Mouse (Mus musculus) embryonic facial prominence, embryonic 10.5 days (tissue): Measurements from ENCODE around the gene Smpd3. TPM values are rescaled to one million over a fixed set of nuclear protein-coding genes. Genes with fewer than 3 reads are reported as not detected.
"Not testable (repeated sequence)": the region's sequence is repeated elsewhere in the genome, so short reads cannot be mapped to it uniquely, and the experiment has no call there.

Experiments
- DNase-seq: peaks from one replicate; pipeline ENCODE4 v3.0.0-alpha.2; 2017; ENCODE audit warnings: low spot score
- H3K27ac ChIP-seq: fragments of 300-500 bp; sonication (generic); replicated peaks from 2 replicates; pipeline ENCODE4 v1.5.1; 2016; ENCODE audit warnings: mild to moderate bottlenecking
- H3K27me3 ChIP-seq: fragments of 300-500 bp; sonication (generic); replicated peaks from 2 replicates; pipeline ENCODE4 v1.6.1; 2016; ENCODE audit warnings: low read depth, mild to moderate bottlenecking; ENCODE audit not compliant: poor library complexity, severe bottlenecking
- H3K36me3 ChIP-seq: fragments of 300-500 bp; sonication (generic); replicated peaks from 2 replicates; pipeline ENCODE4 v1.6.1; 2016; ENCODE audit warnings: mild to moderate bottlenecking, moderate library complexity
- H3K4me1 ChIP-seq: fragments of 300-500 bp; sonication (generic); 2 replicates; pipeline ENCODE4 v1.6.1; 2016
- H3K4me3 ChIP-seq: fragments of 300-500 bp; sonication (generic); 2 replicates; pipeline ENCODE4 v1.5.1; 2016; ENCODE audit warnings: mild to moderate bottlenecking, moderate library complexity
- H3K9me3 ChIP-seq: fragments of 300-500 bp; sonication (generic); 2 replicates; pipeline ENCODE4 v1.6.1; 2016; ENCODE audit warnings: mild to moderate bottlenecking
- WGBS: fragments of 180-500 bp; shearing (Covaris S2); methylation state at CpG from one replicate; pipeline ENCODE4 v1.1.7; 2016; 5-methylcytosine and 5-hydroxymethylcytosine counted together
- polyA plus RNA-seq: library from polyadenylated mRNA; unstranded; fragments of >200 nt; fragmentation: Nextera tagmentation; extraction: Ambion mirVana; gene quantifications from 2 replicates; pipeline ENCODE4 v1.2.1, GENCODE M21; 2016

The Smpd3 gene
- polyA plus RNA-seq, 1 experiment from 2014 or later: 4.0 TPM

DNA sequence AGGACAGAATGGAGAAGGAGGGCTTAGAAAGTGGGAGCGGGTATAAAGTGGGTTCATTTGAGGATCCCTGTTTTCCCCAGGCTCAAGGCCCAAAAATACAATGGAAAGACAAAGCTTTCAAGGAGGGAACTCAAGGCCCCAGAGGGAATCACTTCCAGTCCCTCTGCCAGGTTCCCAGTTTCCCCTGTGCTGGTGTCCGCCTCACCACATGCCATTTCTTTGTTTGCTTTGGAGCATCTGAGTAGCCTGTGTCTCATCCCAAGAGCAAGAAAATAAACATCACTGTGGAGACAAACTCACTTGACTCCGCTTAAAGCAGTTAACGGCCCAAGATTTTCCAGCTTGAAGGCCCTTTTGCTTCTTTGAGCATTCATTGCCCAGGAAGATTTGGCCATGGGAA is 20.7 kb downstream of the Smpd3 start:
- DNase-seq: no peak
- no peak overlapping the region for H3K4me3 ChIP-seq
- WGBS: 77% methylated on average over 4 of the region's 4 CpGs
- H3K9me3 ChIP-seq: no peaks in the 10 kb centered on the region
- no peaks in the 10 kb centered on the region for H3K36me3 ChIP-seq
- no peak overlapping the region for H3K27ac ChIP-seq
- H3K27me3 ChIP-seq: no peaks in the 10 kb centered on the region
- peaks cover 9% of the 10 kb centered on the region for H3K4me1 ChIP-seq

DNA sequence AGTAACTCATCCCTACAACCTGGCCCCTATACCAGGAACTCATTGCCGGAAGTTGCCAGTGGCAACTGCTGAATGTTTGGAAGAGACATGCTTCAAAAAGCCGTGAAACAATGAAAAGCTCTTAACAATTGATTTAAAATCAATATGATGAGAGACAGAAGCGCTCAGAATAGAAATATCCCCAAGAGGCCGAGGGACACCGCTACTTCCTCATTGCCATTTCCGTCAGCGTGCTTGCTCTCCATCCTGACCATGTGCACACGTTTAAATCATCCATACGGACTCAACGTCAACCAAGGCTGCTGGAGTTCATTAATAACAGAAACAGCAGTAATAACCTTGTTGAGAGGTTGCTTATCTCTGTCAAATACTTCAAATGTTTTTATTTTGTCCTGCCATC is 21.3 kb downstream of the Smpd3 start:
- Histone ChIP-seq H3K4me1 (peaks cover 9% of the 10 kb centered on the region; the same call in 1 of the 2 replicates), H3K36me3 (no peaks in the 10 kb centered on the region), H3K27ac (no peak overlapping the region), H3K4me3 (no peak overlapping the region), H3K27me3 (no peaks in the 10 kb centered on the region), H3K9me3 (no peaks in the 10 kb centered on the region)
- DNase-seq: no peak
- 81% methylated on average over 10 of the region's 10 CpGs for WGBS

DNA sequence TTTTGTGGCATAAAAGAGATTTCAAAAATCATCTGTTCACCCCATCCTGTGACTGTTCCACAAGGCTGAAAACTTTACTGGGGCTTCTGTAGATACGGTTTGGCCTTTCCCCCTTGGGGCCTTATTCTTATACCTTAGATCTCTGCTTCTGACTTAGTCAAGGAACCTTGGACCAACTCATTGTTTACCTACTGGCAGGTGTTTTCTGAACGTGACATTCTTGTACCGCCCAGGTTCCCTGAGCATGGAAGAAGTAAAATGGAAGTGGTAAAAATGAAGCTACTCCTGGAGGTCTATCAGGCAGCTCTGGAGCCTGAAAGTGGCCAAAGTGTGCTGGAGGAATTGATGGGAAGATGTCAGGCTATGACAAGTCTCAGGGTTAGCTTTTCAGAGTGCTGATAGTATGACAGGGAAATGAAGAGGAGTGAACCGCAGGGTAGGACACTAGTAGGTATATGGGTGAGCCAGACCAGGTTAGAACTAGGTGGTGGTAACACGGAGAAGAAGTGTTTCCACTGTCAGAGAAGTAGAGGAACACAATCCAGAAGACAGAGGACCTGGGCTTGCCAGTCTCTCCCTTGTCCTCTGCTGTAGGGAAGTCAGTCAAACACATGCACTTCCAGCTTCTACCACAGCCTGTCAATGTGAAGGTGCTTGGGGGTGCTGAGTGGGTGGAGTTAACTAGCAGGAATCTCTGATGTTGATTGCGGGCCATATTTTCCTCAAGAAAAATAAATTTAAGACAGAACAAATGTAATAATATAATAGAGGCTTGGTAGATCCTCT is 22.2 kb downstream of the Smpd3 start:
- Histone ChIP-seq H3K4me1 (peaks cover 9% of the 10 kb centered on the region; the same call in 1 of the 2 replicates), H3K36me3 (no peaks in the 10 kb centered on the region), H3K27me3 (no peaks in the 10 kb centered on the region), H3K4me3 (no peak overlapping the region), H3K9me3 (no peaks in the 10 kb centered on the region), H3K27ac (no peak overlapping the region)
- 85% methylated on average over 6 of the region's 6 CpGs for WGBS
- DNase-seq: no peak

DNA sequence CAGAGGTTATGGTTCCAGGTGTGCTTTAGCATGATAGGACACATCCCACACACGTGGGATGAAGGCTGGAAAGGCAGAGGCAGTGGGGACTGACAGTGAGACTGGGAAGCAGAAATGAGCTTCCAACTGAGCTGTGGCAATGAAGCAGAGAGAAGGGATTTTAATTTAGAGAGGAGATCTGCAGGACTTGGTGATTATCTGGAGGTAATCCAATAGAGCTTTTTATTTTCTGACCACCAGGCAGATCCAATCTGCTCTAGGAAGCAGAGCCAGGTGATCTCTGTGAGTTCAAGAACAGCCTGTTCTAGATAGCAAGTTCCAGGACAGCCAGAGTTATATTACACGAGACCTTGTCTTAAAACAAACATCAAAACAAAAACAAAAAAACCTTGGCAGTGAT is 24.0 kb downstream of the Smpd3 start:
- Histone ChIP-seq H3K4me3 (no peak overlapping the region), H3K27me3 (no peaks in the 10 kb centered on the region), H3K36me3 (no peaks in the 10 kb centered on the region), H3K27ac (no peak overlapping the region), H3K9me3 (no peaks in the 10 kb centered on the region), H3K4me1 (peaks cover 9% of the 10 kb centered on the region; the same call in 1 of the 2 replicates)
- 63% methylated on average over 2 of the region's 2 CpGs for WGBS
- no peak for DNase-seq

DNA sequence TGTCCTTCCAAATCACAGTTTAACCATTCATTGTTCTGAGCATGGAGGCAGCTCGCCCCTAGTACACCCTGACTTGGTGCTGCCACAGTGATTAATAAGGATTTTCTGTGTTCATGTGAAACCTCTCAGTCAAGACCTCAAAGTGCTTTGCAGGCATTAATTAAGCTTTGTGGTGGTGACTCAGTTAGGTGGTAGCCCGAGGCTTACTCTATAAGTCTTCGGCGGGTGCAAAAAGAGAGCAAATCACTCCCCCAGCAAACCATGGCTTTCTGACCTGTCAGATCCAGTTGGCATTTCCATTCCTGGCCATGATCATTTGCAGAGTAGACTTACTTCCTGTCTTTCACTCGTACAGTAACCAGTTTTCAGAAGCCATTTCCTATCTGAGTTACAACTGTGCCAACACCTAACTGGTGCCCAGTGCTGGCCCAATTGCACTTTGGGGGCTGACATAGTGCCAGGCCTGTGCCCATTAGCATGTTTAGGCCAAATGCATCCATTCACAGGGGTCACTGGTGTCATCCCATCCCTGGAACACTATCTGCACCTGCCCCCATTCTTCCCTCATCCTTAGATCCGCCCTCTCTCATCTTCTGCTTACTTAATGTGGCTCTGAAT is 24.6 kb downstream of the Smpd3 start:
- Histone ChIP-seq H3K4me3 (no peak overlapping the region), H3K4me1 (peaks cover 12% of the 10 kb centered on the region; the same call in 1 of the 2 replicates), H3K27ac (no peak overlapping the region), H3K9me3 (no peaks in the 10 kb centered on the region), H3K27me3 (no peaks in the 10 kb centered on the region), H3K36me3 (no peaks in the 10 kb centered on the region)
- no peak for DNase-seq
- 82% methylated on average over 6 of the region's 6 CpGs for WGBS

DNA sequence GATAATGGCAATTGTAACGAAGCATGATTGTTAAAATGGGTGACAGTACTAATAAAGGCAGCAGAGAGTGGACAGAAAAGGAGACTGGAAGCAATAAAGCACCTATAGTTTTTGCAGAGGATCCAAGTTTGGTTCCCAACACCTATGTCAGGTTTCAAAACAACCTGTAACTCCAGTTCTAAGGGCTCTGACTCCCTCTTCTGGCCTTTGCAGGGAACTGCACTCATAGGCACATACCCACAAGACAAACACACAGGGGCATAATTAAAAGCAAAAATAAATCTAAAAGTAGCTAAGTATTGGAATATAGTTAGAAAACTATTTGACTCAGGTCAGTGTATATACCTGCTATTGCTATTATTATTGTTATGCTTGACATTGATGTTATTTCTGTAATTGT is 25.8 kb downstream of the Smpd3 start:
- Histone ChIP-seq H3K27me3 (no peaks in the 10 kb centered on the region), H3K36me3 (no peaks in the 10 kb centered on the region), H3K27ac (no peak overlapping the region), H3K4me1 (peaks cover 9% of the 10 kb centered on the region), H3K4me3 (no peak overlapping the region), H3K9me3 (no peaks in the 10 kb centered on the region)
- DNase-seq: no peak
- WGBS: 94% methylated on average over 1 of the region's 1 CpGs

DNA sequence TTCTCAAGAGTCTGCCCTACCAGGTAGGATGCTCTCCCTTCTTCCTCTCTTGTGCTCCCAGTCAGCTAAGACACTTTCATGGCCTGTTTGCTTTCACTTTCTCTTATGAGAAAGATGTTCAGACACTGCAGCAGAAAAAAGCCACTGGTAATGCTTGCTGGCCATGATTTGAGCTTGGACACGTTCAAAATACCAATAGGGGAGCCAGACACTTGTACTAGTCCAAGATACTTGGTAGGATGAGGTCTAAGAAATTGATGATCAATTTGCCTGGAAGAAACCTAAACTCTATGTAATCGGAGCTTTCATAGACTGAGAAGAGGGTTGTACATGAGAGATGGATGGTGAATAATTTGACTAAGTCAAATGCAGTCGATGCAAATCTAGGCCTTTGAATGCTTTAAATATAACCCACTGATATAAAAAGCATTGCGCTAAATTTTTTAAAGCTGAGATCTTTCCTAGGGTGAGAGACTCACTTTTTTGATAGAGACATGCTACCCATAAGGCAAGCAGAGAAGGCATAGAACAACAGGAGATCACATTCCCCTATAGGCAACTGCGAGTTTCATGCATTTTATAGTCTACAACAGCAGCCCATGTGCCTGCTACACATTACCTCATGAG is 27.6 kb downstream of the Smpd3 start:
- no peaks in the 10 kb centered on the region for H3K27me3 ChIP-seq
- WGBS: 91% methylated on average over 5 of the region's 5 CpGs
- H3K4me3 ChIP-seq: no peak overlapping the region
- no peaks in the 10 kb centered on the region for H3K36me3 ChIP-seq
- no peaks in the 10 kb centered on the region for H3K9me3 ChIP-seq
- no peak overlapping the region for H3K27ac ChIP-seq
- peaks cover 8% of the 10 kb centered on the region; the same call in 1 of the 2 replicates for H3K4me1 ChIP-seq
- no peak for DNase-seq

DNA sequence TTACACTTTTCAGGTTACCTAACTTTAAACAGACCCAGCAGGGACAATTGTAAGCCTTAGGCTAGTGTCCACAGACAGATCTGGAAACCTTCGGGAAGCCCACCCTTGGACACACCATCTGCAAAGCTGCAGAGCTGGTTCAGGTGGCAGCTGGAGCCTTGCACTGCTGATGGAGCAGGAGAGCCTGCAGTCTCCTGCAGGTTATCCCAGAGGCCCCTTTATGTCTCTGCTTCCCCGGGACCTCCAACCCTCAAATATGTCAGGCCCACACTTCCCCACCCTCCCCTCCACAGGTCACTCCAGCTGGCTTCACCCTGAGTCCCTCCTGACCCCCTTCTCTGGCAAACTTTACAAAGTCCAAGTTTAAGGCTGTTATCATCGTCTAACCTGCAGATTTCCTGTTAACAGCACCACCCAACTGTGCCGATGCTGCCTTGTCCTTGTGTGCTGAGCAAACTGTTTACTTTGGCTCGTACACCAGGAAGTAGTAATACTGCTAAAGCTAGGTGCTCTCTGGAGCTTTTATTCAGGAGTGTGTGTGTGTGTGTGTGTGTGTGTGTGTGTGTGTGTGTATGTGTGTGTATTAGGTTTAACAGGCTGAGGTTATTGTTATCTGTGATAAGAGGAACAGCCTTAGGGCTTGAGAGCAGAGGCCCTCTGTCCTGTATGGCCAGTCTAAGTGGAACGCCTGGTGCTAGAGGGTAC is 29.6 kb downstream of the Smpd3 start:
- WGBS: 76% methylated on average over 6 of the region's 6 CpGs
- H3K27ac ChIP-seq, H3K9me3 ChIP-seq, H3K4me1 ChIP-seq, H3K36me3 ChIP-seq, DNase-seq, H3K27me3 ChIP-seq, H3K4me3 ChIP-seq: not testable (repeated sequence)

DNA sequence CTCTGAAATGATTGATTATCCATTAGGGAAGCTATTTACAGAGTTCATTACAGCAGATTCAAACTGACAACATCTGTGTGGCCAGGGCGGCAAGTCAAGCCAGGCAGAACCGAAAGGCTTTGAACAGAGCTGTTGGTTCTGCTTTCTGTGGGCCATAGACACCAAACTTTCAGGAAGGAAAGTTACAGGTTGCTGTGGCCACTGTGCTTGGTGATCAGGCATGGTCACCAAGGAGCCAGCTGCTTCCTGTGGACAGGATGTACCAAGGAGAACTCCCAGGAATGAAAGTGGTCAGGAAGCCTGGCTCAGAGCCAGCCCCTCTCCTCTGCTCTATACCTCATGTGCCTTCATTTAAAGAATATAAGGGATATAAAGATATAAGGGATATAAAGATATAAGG is 30.2 kb downstream of the Smpd3 start:
- H3K27ac ChIP-seq: no peak overlapping the region
- no peaks in the 10 kb centered on the region for H3K27me3 ChIP-seq
- no peak overlapping the region for H3K4me3 ChIP-seq
- WGBS: 82% methylated on average over 2 of the region's 2 CpGs
- H3K36me3 ChIP-seq: no peaks in the 10 kb centered on the region
- DNase-seq: no peak
- no peaks in the 10 kb centered on the region for H3K9me3 ChIP-seq
- H3K4me1 ChIP-seq: peaks cover 8% of the 10 kb centered on the region; the same call in 1 of the 2 replicates

DNA sequence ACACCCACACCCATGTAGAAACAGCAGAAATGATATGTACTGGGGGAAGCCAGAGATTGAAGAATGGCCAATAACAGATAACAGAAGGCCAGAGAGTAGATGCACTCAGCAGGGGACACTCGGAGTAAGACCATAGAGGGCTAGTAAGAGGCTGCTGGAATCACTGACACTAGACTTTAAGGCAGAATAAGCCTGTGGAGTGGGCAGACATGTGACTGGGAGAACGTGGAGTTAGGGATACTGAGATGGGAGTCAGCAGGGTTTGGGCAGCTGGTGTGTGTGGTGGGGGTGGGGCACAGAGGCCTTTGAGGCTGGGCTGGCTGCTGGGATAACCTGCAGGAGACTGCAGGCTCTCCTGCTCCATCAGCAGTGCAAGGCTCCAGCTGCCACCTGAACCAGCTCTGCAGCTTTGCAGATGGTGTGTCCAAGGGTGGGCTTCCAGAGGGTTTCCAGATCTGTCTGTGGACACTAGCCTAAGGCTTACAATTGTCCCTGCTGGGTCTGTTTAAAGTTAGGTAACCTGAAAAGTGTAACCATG is 31.0 kb downstream of the Smpd3 start:
- DNase-seq: not testable (repeated sequence)

DNA sequence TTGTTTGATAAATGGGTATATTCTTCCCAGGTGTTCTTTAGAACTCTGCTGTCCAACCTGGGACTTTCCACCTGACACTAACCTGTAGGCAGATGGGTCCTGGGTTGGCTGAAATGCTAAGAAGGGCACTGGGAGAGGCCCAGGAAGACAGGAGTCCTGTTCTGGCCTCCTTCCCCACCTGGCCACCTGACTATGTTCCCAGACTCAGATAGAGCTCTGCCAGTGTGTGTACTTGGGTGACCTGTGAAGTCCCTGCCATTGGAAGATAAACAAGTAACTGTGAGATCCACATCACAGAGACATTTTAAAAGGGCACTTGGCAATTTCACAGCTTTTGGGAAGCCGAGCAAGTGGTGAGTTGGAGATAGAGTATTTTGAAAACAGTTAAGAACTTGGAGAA is 31.7 kb downstream of the Smpd3 start:
- no peak for DNase-seq
- no peaks in the 10 kb centered on the region for H3K27me3 ChIP-seq
- H3K4me3 ChIP-seq: no peak overlapping the region
- H3K9me3 ChIP-seq: no peaks in the 10 kb centered on the region
- WGBS: 92% methylated on average over 1 of the region's 1 CpGs
- H3K36me3 ChIP-seq: no peaks in the 10 kb centered on the region
- peaks cover 8% of the 10 kb centered on the region; the same call in 1 of the 2 replicates for H3K4me1 ChIP-seq
- H3K27ac ChIP-seq: no peak overlapping the region

More for the DNA sequence above, 31.0 kb downstream of the Smpd3 start:
- not testable (repeated sequence) for H3K4me1 ChIP-seq, H3K36me3 ChIP-seq, H3K4me3 ChIP-seq, H3K9me3 ChIP-seq, H3K27me3 ChIP-seq, H3K27ac ChIP-seq
- 56% methylated on average over 2 of the region's 2 CpGs for WGBS

DNA sequence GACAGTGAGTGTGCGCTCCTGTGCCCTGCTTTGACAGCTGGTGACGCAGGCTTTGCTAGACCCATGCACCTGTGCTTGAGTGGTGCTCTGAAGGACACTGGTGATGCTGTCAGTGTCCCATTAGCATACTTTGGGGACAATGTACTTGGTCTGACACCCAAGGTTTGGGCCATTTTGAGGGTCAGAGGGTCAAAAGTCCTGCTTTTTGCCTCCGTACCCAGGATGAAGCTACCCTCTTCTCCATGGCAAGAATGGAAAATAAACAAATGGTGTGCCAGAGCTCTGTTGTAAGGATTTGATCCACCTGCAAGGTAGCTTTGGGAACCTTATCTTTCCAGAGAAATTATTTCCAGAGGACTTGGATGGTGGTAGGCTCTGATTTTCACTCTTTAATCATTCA is 32.5 kb downstream of the Smpd3 start:
- H3K9me3 ChIP-seq: no peaks in the 10 kb centered on the region
- H3K36me3 ChIP-seq: no peaks in the 10 kb centered on the region
- H3K27me3 ChIP-seq: no peaks in the 10 kb centered on the region
- H3K4me1 ChIP-seq: peaks cover 8% of the 10 kb centered on the region; the same call in 1 of the 2 replicates
- no peak for DNase-seq
- H3K27ac ChIP-seq: no peak overlapping the region
- no peak overlapping the region for H3K4me3 ChIP-seq
- WGBS: 86% methylated on average over 3 of the region's 3 CpGs
